Mouse (Mus musculus) C2C12 (cell line): Measurements from ENCODE around the gene Ltbp1.

Experiments
- CEBPB ChIP-seq: IDR thresholded peaks from one replicate; pipeline ENCODE4 v1.6.1; 2011; ENCODE audit warnings: low read depth, mild to moderate bottlenecking, control low read depth, moderate library complexity
- CTCF ChIP-seq: IDR thresholded peaks from one replicate; pipeline ENCODE4 v1.5.1; 2011; ENCODE audit not compliant: control insufficient read depth, insufficient read depth, insufficient read length
- MAX ChIP-seq: IDR thresholded peaks from one replicate; pipeline ENCODE4 v1.6.1; 2011; ENCODE audit warnings: mild to moderate bottlenecking, control low read depth
- MYOG ChIP-seq: IDR thresholded peaks from one replicate; pipeline ENCODE4 v1.6.1; 2011; ENCODE audit not compliant: control insufficient read depth, insufficient read length; ENCODE audit errors: extremely low read depth
- USF1 ChIP-seq: IDR thresholded peaks from one replicate; pipeline ENCODE4 v1.6.1; 2011; ENCODE audit warnings: low read depth, mild to moderate bottlenecking, control low read depth, moderate library complexity

DNA sequence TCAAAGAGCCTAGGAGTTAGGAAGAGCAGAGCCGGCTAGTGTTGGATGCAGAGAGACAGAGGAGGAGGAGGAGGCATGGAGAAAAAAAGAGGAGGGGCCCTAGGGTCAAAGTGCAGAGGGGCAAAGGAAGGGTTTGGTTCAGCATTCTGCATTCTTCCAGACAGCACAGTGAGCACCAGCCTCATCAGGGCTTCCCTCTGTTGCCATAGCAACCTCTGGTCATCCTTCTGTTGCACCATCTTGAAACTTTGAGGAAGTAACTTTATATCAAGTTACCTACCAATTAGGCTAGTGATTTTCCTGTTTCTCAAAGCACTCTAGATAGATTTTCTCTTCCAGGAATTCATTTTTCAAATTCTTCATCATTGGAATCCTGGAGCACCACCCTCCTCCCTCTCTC lies 18.3 kb upstream of the Ltbp1 start:
- no peak for TF ChIP-seq CTCF
- TF ChIP-seq MYOG = no peak
- TF ChIP-seq MAX = no peak
- TF ChIP-seq CEBPB = no peak
- no peak for TF ChIP-seq USF1
